Mouse (Mus musculus): ENCODE measurements at regions not wholly inside any gene's neighbourhood (a gene's known extent, or its start where the extent isn't known, plus 50 kb on each side); places are given as distances from the start of the nearest gene placed in this dataset.

DNA sequence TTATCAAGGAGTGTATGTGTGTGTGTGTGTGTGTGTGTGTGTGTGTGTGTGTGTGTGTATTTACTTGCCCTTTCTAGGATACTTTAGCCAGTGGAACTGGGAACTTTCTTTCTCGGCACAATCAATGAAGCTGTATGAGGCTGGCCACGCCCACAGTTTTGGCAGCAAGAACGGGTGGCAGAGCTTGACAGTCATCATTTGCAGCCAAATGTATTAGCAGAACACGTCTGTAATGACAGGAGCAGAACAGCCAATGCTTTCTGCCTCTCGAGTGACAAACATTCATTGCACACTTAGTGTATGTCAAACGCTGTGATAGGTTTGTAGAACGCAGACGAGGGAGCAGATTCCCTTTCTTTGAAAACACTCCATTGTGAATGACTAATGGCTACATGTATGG, 221.4 kb upstream of the Pou3f3 start:
- no peaks in the 10 kb centered on the region for H3K4me1 ChIP-seq (ENCODE audit: control insufficient read depth in 2 of 2, insufficient read depth in 2 of 2, low read length in 2 of 2)
- H3K4me3 ChIP-seq (ENCODE audit: control insufficient read depth in 1 of 2, insufficient read depth in 1 of 2, low read depth in 1 of 2, low read length in 2 of 2), result no peak overlapping the region
- no peak for ATAC-seq (ENCODE audit: insufficient number of reproducible peaks, insufficient read depth, low FRiP score, low read depth)
- no peak overlapping the region for H3K9ac ChIP-seq (ENCODE audit: low read length)
- no peaks in the 10 kb centered on the region for H3K36me3 ChIP-seq (ENCODE audit: control insufficient read depth, insufficient read depth, low read length)
- H3K9me3 ChIP-seq (ENCODE audit: control insufficient read depth, low read length), result no peaks in the 10 kb centered on the region
- no peak overlapping the region for H3K4me2 ChIP-seq (ENCODE audit: low read length)
- no peaks in the 10 kb centered on the region for H3K27me3 ChIP-seq (ENCODE audit: control insufficient read depth, insufficient read depth, low read length)
- no peak overlapping the region for H3K27ac ChIP-seq (replicated peaks in 1 of 2; ENCODE audit: control insufficient read depth in 1 of 2, insufficient read depth in 1 of 2, low read depth in 2 of 2, low read length in 2 of 2)
- 66% methylated on average over 8 of the region's 8 CpGs for WGBS

DNA sequence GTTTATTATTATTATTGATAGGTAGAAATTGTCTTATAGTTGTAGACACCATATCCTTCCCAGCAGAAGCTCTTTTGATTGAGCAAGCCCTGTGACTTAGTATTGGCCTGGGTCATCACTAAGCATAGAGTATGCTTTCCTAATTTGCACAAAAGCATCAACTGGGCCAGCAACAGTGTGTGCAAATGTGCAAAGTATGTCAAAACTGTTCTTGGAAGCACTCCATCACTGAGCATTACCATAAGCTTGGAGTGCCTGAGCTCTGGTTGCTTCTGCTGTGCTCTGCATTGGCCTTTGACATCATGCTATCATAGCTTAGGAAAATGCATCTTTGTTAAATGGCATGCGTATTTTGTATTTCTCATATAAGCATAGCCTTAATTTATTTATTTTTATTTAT, 220.7 kb upstream of the Pou3f3 start:
- ATAC-seq (ENCODE audit: insufficient number of reproducible peaks, insufficient read depth, low FRiP score, low read depth), result no peak

DNA sequence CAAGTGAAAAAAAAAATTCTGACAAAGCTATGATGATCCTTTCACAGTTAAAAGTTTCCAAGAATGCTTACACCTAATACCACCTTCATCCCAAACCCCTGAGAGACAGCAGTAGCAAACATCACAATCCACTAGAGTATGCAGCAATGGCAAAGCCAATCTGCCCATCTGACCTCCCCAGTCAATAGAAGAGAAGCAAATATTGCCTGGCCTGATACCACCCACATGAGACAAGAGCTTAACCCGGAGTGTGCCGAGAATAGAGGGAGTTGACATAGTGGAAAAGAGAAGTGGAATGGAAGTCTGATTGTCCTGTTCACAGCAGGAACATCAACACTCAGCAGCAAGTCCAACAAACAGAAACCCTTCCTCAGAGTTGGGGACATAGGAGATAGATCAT, 219.9 kb upstream of the Pou3f3 start:
- H3K4me2 ChIP-seq (ENCODE audit: low read length), result no peak overlapping the region

More for the DNA sequence above, 220.7 kb upstream of the Pou3f3 start:
- WGBS, result 76% methylated on average over 1 of the region's 1 CpGs
- Histone ChIP-seq H3K27ac (replicated peaks in 1 of 2; ENCODE audit: control insufficient read depth in 1 of 2, insufficient read depth in 1 of 2, low read depth in 2 of 2, low read length in 2 of 2) (no peak overlapping the region), H3K4me2 (ENCODE audit: low read length) (no peak overlapping the region), H3K9me3 (ENCODE audit: control insufficient read depth, low read length) (no peaks in the 10 kb centered on the region), H3K4me3 (ENCODE audit: control insufficient read depth in 1 of 2, insufficient read depth in 1 of 2, low read depth in 1 of 2, low read length in 2 of 2) (no peak overlapping the region), H3K4me1 (ENCODE audit: control insufficient read depth in 2 of 2, insufficient read depth in 2 of 2, low read length in 2 of 2) (no peaks in the 10 kb centered on the region), H3K36me3 (ENCODE audit: control insufficient read depth, insufficient read depth, low read length) (no peaks in the 10 kb centered on the region), H3K9ac (ENCODE audit: low read length) (no peak overlapping the region), H3K27me3 (ENCODE audit: control insufficient read depth, insufficient read depth, low read length) (no peaks in the 10 kb centered on the region)

GRCm38 (mm10) chr1:42480348-42480920, 215.1 kb upstream of the Pou3f3 start:
- Histone ChIP-seq H3K4me2 (ENCODE audit: low read length) (no peak overlapping the region), H3K4me3 (ENCODE audit: control insufficient read depth in 1 of 2, insufficient read depth in 1 of 2, low read depth in 1 of 2, low read length in 2 of 2) (no peak overlapping the region), H3K27ac (replicated peaks in 1 of 2; ENCODE audit: control insufficient read depth in 1 of 2, insufficient read depth in 1 of 2, low read depth in 2 of 2, low read length in 2 of 2) (no peak overlapping the region), H3K4me1 (ENCODE audit: control insufficient read depth in 2 of 2, insufficient read depth in 2 of 2, low read length in 2 of 2) (no peaks in the 10 kb centered on the region), H3K9me3 (ENCODE audit: control insufficient read depth, low read length) (no peaks in the 10 kb centered on the region), H3K27me3 (ENCODE audit: control insufficient read depth, insufficient read depth, low read length) (no peaks in the 10 kb centered on the region), H3K36me3 (ENCODE audit: control insufficient read depth, insufficient read depth, low read length) (no peaks in the 10 kb centered on the region), H3K9ac (ENCODE audit: low read length) (no peak overlapping the region)
- no peak for ATAC-seq (ENCODE audit: insufficient number of reproducible peaks, insufficient read depth, low FRiP score, low read depth)
- WGBS, result 81% methylated on average over 8 of the region's 8 CpGs

More for the DNA sequence above, 219.9 kb upstream of the Pou3f3 start:
- Histone ChIP-seq H3K27me3 (ENCODE audit: control insufficient read depth, insufficient read depth, low read length) (no peaks in the 10 kb centered on the region), H3K36me3 (ENCODE audit: control insufficient read depth, insufficient read depth, low read length) (no peaks in the 10 kb centered on the region), H3K4me1 (ENCODE audit: control insufficient read depth in 2 of 2, insufficient read depth in 2 of 2, low read length in 2 of 2) (no peaks in the 10 kb centered on the region), H3K4me3 (ENCODE audit: control insufficient read depth in 1 of 2, insufficient read depth in 1 of 2, low read depth in 1 of 2, low read length in 2 of 2) (no peak overlapping the region), H3K9ac (ENCODE audit: low read length) (no peak overlapping the region), H3K9me3 (ENCODE audit: control insufficient read depth, low read length) (no peaks in the 10 kb centered on the region), H3K27ac (replicated peaks in 1 of 2; ENCODE audit: control insufficient read depth in 1 of 2, insufficient read depth in 1 of 2, low read depth in 2 of 2, low read length in 2 of 2) (no peak overlapping the region)
- no peak for ATAC-seq (ENCODE audit: insufficient number of reproducible peaks, insufficient read depth, low FRiP score, low read depth)
- WGBS, result 71% methylated on average over 2 of the region's 2 CpGs

GRCm38 (mm10) chr1:42489563-42489962, 206.0 kb upstream of the Pou3f3 start:
- no peak for ATAC-seq (ENCODE audit: insufficient number of reproducible peaks, insufficient read depth, low FRiP score, low read depth)
- 0 out of 4 replicates have a peak, but pooled peaks cover 0 to 6% of the 10 kb centered on the region in 2 experiments for H3K4me1 ChIP-seq (ENCODE audit: control insufficient read depth in 2 of 2, insufficient read depth in 2 of 2, low read length in 2 of 2)
- H3K36me3 ChIP-seq (ENCODE audit: control insufficient read depth, insufficient read depth, low read length), result no peaks in the 10 kb centered on the region
- no peak overlapping the region for H3K9ac ChIP-seq (ENCODE audit: low read length)
- no peak overlapping the region for H3K4me2 ChIP-seq (ENCODE audit: low read length)
- 67% methylated on average over 5 of the region's 5 CpGs for WGBS
- no peak overlapping the region for H3K4me3 ChIP-seq (ENCODE audit: control insufficient read depth in 1 of 2, insufficient read depth in 1 of 2, low read depth in 1 of 2, low read length in 2 of 2)
- H3K9me3 ChIP-seq (ENCODE audit: control insufficient read depth, low read length), result no peaks in the 10 kb centered on the region
- H3K27me3 ChIP-seq (ENCODE audit: control insufficient read depth, insufficient read depth, low read length), result peaks cover 7% of the 10 kb centered on the region; the same call in 1 of the 2 replicates
- no peak overlapping the region for H3K27ac ChIP-seq (replicated peaks in 1 of 2; ENCODE audit: control insufficient read depth in 1 of 2, insufficient read depth in 1 of 2, low read depth in 2 of 2, low read length in 2 of 2)

- H3K27me3 ChIP-seq (ENCODE audit: control insufficient read depth, insufficient read depth, low read length), result peaks cover 7% of the 10 kb centered on the region; the same call in 1 of the 2 replicates
- H3K27ac ChIP-seq (replicated peaks in 1 of 2; ENCODE audit: control insufficient read depth in 1 of 2, insufficient read depth in 1 of 2, low read depth in 2 of 2, low read length in 2 of 2), result no peak overlapping the region
- WGBS, result 32% methylated on average over 11 of the region's 11 CpGs
- H3K9ac ChIP-seq (ENCODE audit: low read length), result peak overlapping the region; percentile 65
- H3K4me1 ChIP-seq (ENCODE audit: control insufficient read depth in 2 of 2, insufficient read depth in 2 of 2, low read length in 2 of 2), result 0 out of 4 replicates have a peak, but pooled peaks cover 0 to 6% of the 10 kb centered on the region in 2 experiments
- H3K4me3 ChIP-seq (ENCODE audit: control insufficient read depth in 1 of 2, insufficient read depth in 1 of 2, low read depth in 1 of 2, low read length in 2 of 2), result peak overlapping the region; percentile 40 to 45
- peak overlapping the region; percentile 79 for H3K4me2 ChIP-seq (ENCODE audit: low read length)
- H3K36me3 ChIP-seq (ENCODE audit: control insufficient read depth, insufficient read depth, low read length), result no peaks in the 10 kb centered on the region
- no peak; the same call in 1 of the 2 replicates for ATAC-seq (ENCODE audit: insufficient number of reproducible peaks, insufficient read depth, low FRiP score, low read depth)
- H3K9me3 ChIP-seq (ENCODE audit: control insufficient read depth, low read length), result no peaks in the 10 kb centered on the region
Measured at GRCm38 (mm10) chr1:42490856-42491643, 204.5 kb upstream of the Pou3f3 start.

- WGBS, result under 1% methylated on average over 35 of the region's 35 CpGs
- Histone ChIP-seq H3K27me3 (ENCODE audit: control insufficient read depth, insufficient read depth, low read length) (peaks cover 7% of the 10 kb centered on the region; the same call in 1 of the 2 replicates), H3K9me3 (ENCODE audit: control insufficient read depth, low read length) (no peaks in the 10 kb centered on the region), H3K9ac (ENCODE audit: low read length) (peak overlapping the region; percentile 65), H3K36me3 (ENCODE audit: control insufficient read depth, insufficient read depth, low read length) (no peaks in the 10 kb centered on the region), H3K4me2 (ENCODE audit: low read length) (peak overlapping the region; percentile 79), H3K4me3 (ENCODE audit: control insufficient read depth in 1 of 2, insufficient read depth in 1 of 2, low read depth in 1 of 2, low read length in 2 of 2) (peak overlapping the region; percentile 40 to 45), H3K27ac (replicated peaks in 1 of 2; ENCODE audit: control insufficient read depth in 1 of 2, insufficient read depth in 1 of 2, low read depth in 2 of 2, low read length in 2 of 2) (no peak overlapping the region), H3K4me1 (ENCODE audit: control insufficient read depth in 2 of 2, insufficient read depth in 2 of 2, low read length in 2 of 2) (0 out of 4 replicates have a peak, but pooled peaks cover 0 to 6% of the 10 kb centered on the region in 2 experiments)
- ATAC-seq (ENCODE audit: insufficient number of reproducible peaks, insufficient read depth, low FRiP score, low read depth), result no peak
Measured at GRCm38 (mm10) chr1:42491644-42492277, 203.8 kb upstream of the Pou3f3 start.

Data from heart, embryonic 14.5 days (tissue).